Mouse (Mus musculus) left cerebral cortex, adult 9 months (tissue): ENCODE data around the gene Wdr6.

ENCODE experiments used
- DNase-seq, 2 experiments: peaks; one replicate each; pipeline ENCODE4 v3.0.0; 2022; ENCODE audit warnings: low spot score in 2 of 2

Gene Wdr6

GRCm38 (mm10) chr9:108573774-108574690 is 4.5 kb downstream of the Wdr6 start:
- DNase-seq: no peak

GRCm38 (mm10) chr9:108572321-108572720 is 6.2 kb downstream of the Wdr6 start:
- DNase-seq: no peak

DNA sequence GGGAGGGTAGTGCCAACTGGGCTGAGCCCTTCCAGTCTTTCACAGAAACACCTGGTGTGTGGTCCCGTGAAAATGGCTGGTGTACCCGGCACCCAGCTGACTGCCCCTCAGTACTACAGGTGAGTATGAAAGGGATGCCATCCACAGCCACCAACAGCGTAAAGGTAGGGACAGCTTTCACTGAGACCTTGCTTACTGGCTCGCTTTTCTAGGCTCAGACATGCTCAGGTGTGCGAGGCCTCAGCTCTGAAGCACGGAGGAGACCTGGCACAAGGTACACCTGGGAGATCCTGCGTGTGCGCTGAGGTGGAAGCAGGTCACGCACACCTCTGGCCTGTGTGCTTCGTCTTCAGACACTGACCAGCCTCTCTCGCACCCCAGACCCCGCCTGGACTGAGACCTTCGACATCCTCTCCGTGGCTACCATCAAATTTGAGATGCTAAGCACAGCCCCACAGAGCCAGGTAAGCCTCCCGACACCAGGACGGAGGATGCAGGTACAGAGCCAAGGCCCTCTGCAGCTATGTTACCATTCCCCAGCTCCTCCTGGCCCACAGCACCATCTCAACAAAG is 7.1 kb downstream of the Wdr6 start:
- DNase-seq: no peak

DNA sequence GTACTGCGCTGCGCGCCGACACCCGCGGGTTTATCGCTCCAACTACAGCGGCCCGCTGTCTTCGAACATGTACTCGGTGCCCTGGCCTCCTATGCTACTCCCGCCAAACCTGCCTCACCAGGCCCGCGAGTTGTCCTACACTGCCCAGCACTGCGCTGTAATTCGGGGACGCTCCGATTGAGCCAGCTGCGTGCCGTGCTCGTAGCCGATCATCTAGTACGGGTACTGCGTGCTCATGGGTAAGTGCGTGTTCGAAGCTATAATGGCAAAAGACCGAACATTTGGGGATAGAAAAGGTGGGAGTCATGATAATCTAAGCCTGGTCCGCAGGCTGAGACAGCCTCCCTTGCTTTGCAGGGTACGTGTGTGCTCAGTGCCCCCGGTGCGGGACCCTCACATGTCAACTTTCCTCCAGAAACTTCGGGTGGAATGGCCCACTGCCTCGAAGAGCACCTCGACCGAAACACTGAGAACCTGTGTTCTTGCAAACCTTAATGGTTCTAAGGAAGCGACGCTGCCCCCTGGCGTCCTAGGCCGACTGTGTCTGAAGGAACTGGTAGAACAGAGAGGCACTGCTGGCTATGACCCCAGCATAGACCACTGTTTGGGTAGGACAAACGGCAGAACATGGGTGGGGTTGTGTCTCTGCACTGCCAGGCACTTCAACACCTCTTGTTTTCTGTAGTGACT is 8.2 kb downstream of the Wdr6 start:
- peak in 1 of 2 experiments; percentile 73 for DNase-seq

DNA sequence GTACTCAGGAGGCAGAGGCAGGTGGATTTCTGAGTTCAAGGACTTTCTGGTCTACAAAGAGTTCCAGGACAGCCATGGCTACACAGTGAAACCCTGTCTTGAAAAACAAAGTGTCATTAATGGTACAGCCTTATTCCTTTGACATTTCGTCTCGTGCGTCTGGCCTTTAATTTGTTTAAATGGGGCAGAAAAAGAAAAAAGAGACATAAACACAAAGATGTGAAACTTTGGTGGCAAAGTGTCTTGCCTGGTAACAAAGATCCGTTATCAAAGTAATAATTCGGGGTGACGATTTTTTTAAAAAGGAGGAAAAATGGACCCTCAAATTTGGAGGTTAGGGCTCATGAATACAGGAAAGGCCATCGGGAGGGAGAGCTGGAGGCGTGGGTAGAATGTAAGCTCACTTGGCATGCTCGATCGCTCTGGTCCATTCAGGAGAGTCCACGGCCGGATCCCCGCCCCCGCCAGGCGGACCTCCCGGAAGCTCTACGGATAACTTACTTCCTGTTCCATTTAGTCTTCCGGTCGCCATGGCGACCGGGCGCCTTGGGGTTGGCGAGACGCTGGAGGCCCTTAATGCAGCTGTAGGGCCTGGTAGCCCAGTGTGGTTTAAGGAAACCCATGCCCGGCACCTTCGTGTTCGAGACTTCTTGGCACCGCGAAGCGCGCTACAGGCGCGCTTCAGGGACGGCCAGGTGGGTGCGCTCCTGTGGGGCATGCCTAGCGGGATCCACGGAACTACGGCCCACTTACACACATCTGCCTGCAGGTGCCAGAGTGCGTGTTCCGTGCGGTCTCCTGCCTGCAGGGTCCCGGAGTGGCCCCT is 8.9 kb downstream of the Wdr6 start, which contains the start of gene Dalrd3:
TSS of gene Dalrd3 (plus strand) at position 506 of the 826 bp plus-strand sequence.
- DNase-seq: peak in 1 of 2 experiments; percentile 92

DNA sequence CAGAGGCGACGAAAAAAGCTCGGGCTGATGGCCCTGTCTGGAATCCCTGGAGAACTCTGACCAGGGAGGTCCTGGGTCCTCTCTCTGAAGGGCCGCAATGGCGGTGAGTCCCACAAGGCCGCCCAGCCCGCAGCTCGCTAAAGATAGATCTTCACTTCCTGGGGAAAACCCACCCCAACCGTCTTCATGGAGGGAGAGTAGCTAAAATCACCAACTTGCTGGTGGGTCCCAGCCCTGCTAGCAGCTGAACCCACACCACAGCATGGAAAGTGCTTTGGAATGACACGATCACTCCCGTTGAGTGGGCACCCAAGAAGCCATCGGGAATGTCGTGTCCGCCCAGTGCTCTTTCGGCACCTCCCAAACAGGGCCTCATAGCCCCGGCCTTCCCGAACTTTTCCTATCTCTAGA is 10.0 kb downstream of the Wdr6 start:
- no peak for DNase-seq

DNA sequence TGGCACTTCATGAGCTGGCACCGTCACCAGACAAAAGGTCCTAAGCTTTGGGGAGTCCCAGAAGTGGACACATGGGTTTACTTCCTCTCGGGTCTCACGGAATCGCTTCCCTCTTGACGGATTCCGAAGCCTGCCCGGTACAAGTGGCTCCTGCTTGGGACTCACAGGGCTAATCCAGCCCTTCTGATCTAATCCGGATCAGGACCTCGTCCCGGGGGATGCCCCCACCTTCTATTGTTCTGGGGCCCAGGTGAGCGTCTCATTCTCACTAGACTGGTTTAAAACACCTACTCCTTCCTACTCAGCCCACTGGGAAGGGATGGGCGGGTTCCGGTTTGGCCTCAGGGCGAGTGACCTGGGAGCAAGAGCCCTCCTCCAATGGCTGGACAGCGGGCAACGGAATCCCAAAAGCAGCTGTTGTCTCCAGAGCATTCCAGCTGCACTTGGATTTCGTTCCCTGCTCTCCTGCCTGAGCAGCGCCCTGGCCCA is 10.6 kb downstream of the Wdr6 start:
- DNase-seq: no peak

- DNase-seq: peak; percentile 88 to 97
These were observed 11.4 kb downstream of the Wdr6 start, which contains the start of gene Ndufaf3 for GRCm38 (mm10) chr9:108566815-108567776. TSS of gene Ndufaf3 (minus strand) at chr9:108567434.

DNA sequence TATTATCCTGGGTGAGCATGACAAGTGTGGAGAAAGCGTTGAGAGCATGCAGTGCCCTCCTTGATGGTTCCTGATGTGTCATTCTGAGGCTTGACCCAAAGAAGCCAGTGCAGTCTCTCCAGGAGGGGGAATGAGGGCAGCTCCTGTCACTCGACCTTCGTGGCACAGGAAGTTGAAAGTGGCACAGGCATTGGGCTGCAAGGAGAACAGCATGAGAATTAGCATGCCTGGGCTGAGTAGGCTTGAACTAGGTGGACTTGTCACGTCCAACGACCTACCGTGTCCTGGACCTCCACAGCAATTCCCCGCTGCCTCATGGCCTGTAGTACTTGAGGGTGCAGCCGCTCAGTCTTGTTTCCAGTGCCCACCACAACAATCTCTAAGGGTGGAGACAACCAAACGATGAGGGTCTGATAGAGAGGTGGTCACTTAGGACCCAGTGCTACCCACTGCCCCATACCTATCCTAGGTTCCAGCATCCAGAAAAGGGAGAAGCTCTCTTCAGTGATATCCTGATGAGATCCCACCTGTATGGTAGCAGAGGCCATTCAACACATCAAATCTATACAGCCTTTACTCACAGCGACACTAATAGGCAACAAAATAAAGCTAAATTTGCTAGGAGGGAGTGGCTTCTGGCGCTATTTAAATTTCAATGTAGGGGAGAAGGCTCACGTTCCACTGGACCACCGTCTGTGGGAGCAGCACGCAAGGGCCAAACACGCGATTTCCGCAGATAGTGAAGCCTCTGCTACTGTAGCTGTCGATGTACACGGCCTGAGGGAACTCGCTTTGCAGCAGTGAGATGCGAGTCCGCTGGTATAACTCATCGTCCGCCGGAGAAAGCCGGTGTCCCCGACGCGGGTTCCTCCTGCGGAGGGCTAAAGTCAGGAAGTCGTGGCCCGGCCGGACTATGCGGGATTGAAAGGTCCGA is 12.4 kb downstream of the Wdr6 start:
- DNase-seq: no peak

GRCm38 (mm10) chr9:108564131-108564530 is 14.4 kb downstream of the Wdr6 start:
- no peak for DNase-seq

DNA sequence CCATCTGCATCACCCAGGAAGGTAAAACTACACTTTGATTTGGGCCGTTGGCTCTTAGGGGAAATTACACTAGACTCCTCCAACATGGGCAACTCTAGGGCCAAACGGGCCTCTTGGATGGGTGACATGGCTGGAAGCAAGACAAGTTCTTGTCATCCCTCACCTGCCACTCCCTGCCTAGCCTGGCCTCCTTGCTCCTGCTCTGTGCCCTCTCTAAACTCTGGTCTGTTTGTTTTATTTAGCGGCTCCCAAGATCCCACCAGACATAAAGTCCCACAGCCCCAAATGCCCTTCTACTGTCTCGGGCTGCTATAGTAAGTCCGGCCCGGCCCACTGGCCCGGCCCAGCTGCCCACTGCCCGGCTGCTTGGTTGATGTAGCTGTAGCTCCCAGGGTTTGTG is 14.9 kb downstream of the Wdr6 start:
- no peak for DNase-seq

DNA sequence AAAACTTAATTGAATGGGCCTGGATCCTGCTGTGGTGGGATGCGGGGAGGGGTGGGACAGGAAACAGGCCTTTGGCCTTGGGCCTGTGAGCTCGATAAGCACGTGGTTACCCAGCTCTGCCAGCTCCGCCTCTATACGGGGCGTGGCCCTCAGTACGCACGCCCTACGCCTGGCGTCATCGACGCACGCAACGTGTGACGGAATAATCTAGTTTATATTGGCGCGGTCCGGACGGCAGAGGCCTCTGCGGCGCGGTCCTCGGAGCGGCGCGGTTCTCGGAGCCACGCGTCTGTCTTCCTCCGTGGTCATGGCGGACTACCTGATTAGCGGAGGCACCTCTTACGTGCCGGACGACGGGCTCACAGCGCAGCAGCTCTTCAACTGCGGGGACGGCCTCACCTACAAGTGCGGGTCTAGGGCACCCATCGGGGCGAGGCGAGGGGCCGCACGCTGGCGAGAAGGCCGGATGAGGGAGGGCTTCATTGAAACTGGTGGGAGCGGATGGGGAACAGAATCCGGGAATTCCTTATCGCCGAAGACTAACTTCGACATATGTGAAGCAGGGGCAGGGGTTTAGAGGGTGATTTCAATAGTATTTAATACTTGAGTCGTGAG is 18.2 kb downstream of the Wdr6 start, which contains the start of gene Impdh2:
TSS of gene Impdh2 (plus strand) at position 60 of the 615 bp plus-strand sequence.
- DNase-seq: peak; percentile 85 to 95

GRCm38 (mm10) chr9:108559169-108559568 is 19.4 kb downstream of the Wdr6 start:
- no peak for DNase-seq

DNA sequence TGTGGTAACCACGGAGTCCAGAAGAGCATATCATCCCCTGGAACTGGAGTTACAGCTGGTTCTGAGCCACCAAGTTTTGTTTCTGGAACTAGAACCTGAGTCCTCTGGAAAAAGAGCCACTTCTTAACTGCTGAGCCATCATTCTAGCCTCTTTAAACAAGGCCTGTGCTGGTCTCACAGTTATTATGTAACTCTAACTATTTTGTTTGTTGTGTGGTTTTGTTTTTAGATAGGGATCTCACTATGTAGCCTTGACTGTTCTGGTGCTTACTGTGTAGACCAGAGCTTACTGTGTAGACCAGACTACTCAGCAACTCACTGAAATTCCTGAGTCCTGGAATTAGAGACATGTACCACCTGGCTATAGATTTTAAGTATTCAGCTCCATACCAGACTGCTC is 31.7 kb downstream of the Wdr6 start:
- no peak for DNase-seq

GRCm38 (mm10) chr9:108545986-108546385 is 32.6 kb downstream of the Wdr6 start:
- no peak for DNase-seq

GRCm38 (mm10) chr9:108540846-108541245 is 37.7 kb downstream of the Wdr6 start:
- no peak for DNase-seq

GRCm38 (mm10) chr9:108531496-108531895 is 47.0 kb downstream of the Wdr6 start:
- DNase-seq: no peak

DNA sequence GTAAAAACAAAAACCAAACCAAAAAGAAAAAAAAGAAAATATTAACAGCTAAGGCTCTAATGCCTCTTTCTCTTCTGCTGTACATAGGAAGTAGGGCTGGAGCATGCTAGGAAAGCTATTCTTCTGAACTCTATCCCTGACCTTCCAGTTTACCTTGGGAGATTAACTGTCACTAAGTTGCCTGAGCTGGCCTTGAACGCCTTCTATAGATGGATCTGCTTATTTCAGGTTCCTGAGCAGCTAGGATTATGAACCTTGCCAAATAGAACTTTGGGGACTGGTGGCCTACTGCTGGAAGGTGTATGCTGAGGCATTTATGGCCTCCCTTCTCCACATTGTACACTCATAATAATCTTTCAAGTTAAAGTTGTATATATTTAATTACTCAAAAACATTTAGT is 47.6 kb downstream of the Wdr6 start:
- DNase-seq: no peak
